Mouse (Mus musculus) midbrain, embryonic 16.5 days (tissue): Measurements from ENCODE around the gene Adgrl4. TPM values are rescaled to one million over a fixed set of nuclear protein-coding genes. Genes with fewer than 3 reads are reported as not detected.

Experiments
- ATAC-seq: fragments of 200-750 bp; cut with Nextera tagmentation; 2 replicates; pipeline ENCODE4 v1.8.0; 2017; ENCODE audit warnings: moderate TSS enrichment
- H3K27ac ChIP-seq: fragments of 300-500 bp; sonication (generic); 2 replicates; pipeline ENCODE4 v1.5.1; 2014; ENCODE audit warnings: mild to moderate bottlenecking, low read length, mixed read lengths
- H3K27me3 ChIP-seq: fragments of 300-500 bp; sonication (generic); 2 replicates; pipeline ENCODE4 v1.6.1; 2014; ENCODE audit warnings: low read depth, low read length, mixed read lengths; ENCODE audit not compliant: control insufficient read depth, insufficient read depth
- H3K36me3 ChIP-seq: fragments of 300-500 bp; sonication (generic); 2 replicates; pipeline ENCODE4 v1.6.1; 2014; ENCODE audit warnings: mild to moderate bottlenecking, low read length, moderate library complexity, mixed read lengths; ENCODE audit not compliant: control insufficient read depth, insufficient read depth
- H3K4me1 ChIP-seq: fragments of 300-500 bp; sonication (generic); 2 replicates; pipeline ENCODE4 v1.6.1; 2014; ENCODE audit warnings: mild to moderate bottlenecking, low read length, mixed read lengths; ENCODE audit not compliant: control insufficient read depth, insufficient read depth
- H3K4me2 ChIP-seq: fragments of 300-500 bp; sonication (generic); 2 replicates; pipeline ENCODE4 v1.6.1; 2014; ENCODE audit warnings: mild to moderate bottlenecking, low read length, mixed read lengths
- H3K4me3 ChIP-seq: fragments of 300-500 bp; sonication (generic); 2 replicates; pipeline ENCODE4 v1.5.1; 2014; ENCODE audit warnings: low read depth, mild to moderate bottlenecking, low read length, moderate library complexity, mixed read lengths
- H3K9ac ChIP-seq: fragments of 300-500 bp; sonication (generic); 2 replicates; pipeline ENCODE4 v1.6.1; 2014; ENCODE audit warnings: low read depth, low read length, mixed read lengths
- H3K9me3 ChIP-seq: fragments of 300-500 bp; sonication (generic); replicated peaks from 2 replicates; pipeline ENCODE4 v1.6.1; 2014; ENCODE audit warnings: mild to moderate bottlenecking, low read length, mixed read lengths; ENCODE audit not compliant: control insufficient read depth, poor library complexity, severe bottlenecking
- WGBS: fragments of 180-500 bp; shearing (Covaris S2); extraction: QIAGEN DNeasy Blood & Tissue Kit; methylation state at CpG from one replicate; pipeline ENCODE4 v1.1.7; 2014; 5-methylcytosine and 5-hydroxymethylcytosine counted together
- polyA plus RNA-seq: library from polyadenylated mRNA; unstranded; fragments of >200 nt; fragmentation: Nextera tagmentation; extraction: Ambion mirVana; gene quantifications from 2 replicates; pipeline ENCODE4 v1.2.1, GENCODE M21; 2015

The Adgrl4 gene
- polyA plus RNA-seq, 1 experiment from 2014 or later: 15.9 TPM

DNA sequence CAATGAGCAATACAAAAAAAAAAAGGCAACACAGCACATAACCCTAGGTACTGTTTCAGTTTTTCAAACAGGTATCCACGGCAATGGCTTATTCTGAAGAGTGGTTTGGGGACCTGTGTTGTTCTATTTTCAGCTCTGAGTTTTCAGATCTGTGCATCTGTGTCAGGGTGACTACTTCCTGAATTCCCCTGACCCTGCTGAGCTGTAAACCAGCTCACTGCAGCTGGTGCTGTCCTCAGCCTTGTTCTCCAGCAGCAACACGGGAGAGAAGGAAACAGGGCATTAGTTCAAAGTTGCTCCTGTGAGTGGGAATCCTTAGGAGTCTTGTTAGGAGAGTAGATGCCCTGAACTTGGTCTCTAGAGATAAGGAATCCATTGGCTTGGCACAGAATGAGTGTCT is 119.4 kb downstream of the Adgrl4 start:
- H3K4me2 ChIP-seq: no peak overlapping the region
- no peaks in the 10 kb centered on the region for H3K36me3 ChIP-seq
- H3K9me3 ChIP-seq: no peaks in the 10 kb centered on the region
- 81% methylated on average over 2 of the region's 2 CpGs for WGBS
- no peak overlapping the region for H3K27ac ChIP-seq
- H3K9ac ChIP-seq: no peak overlapping the region
- no peak for ATAC-seq
- no peaks in the 10 kb centered on the region for H3K27me3 ChIP-seq
- no peak overlapping the region for H3K4me3 ChIP-seq
- H3K4me1 ChIP-seq: no peaks in the 10 kb centered on the region

DNA sequence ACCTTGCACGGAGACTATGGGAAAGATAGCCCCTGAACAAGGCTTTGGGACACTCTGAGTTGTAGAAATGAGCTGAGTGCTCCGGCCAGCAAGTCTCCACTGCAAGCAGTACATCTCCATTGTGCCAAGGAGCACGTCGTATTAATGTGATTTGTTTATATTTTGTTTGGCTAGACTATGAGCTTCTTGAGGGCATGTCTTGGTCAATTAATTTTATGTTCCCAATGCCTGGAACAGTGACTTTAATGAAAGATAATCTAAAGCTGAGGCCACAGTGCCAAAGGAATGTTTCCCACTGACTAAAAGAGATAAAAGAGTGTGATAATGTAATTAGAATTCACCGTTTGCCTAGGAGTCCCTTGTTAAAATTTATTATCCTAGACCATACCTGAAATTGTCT is 119.9 kb downstream of the Adgrl4 start:
- no peak overlapping the region for H3K27ac ChIP-seq
- no peaks in the 10 kb centered on the region for H3K36me3 ChIP-seq
- H3K4me3 ChIP-seq: no peak overlapping the region
- H3K27me3 ChIP-seq: no peaks in the 10 kb centered on the region
- no peaks in the 10 kb centered on the region for H3K9me3 ChIP-seq
- ATAC-seq: no peak
- no peak overlapping the region for H3K9ac ChIP-seq
- H3K4me2 ChIP-seq: no peak overlapping the region
- WGBS: 83% methylated on average over 5 of the region's 5 CpGs
- H3K4me1 ChIP-seq: no peaks in the 10 kb centered on the region

DNA sequence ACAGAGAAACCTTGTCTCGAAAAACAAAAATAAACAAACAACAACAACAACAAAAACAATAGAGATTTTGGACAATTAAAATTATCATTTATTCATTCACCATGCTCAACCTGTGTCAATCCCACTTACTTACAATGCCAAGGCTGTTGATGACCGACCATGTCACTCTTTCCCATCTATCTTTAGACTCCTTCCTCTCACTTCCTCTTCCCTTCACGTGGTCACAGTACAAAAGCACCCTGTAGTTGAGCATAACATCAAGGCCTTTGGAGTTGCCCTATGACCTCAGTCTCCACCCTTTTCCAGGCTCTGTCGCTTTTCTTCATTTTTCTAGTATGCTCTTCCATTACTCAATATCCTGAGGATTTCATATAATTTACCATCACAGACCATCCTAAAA is 120.7 kb downstream of the Adgrl4 start:
- Histone ChIP-seq H3K36me3 (no peaks in the 10 kb centered on the region), H3K4me2 (no peak overlapping the region), H3K27ac (no peak overlapping the region), H3K9ac (no peak overlapping the region), H3K4me1 (no peaks in the 10 kb centered on the region), H3K27me3 (no peaks in the 10 kb centered on the region), H3K4me3 (no peak overlapping the region), H3K9me3 (no peaks in the 10 kb centered on the region)
- WGBS: 76% methylated on average over 4 of the region's 4 CpGs
- no peak for ATAC-seq

DNA sequence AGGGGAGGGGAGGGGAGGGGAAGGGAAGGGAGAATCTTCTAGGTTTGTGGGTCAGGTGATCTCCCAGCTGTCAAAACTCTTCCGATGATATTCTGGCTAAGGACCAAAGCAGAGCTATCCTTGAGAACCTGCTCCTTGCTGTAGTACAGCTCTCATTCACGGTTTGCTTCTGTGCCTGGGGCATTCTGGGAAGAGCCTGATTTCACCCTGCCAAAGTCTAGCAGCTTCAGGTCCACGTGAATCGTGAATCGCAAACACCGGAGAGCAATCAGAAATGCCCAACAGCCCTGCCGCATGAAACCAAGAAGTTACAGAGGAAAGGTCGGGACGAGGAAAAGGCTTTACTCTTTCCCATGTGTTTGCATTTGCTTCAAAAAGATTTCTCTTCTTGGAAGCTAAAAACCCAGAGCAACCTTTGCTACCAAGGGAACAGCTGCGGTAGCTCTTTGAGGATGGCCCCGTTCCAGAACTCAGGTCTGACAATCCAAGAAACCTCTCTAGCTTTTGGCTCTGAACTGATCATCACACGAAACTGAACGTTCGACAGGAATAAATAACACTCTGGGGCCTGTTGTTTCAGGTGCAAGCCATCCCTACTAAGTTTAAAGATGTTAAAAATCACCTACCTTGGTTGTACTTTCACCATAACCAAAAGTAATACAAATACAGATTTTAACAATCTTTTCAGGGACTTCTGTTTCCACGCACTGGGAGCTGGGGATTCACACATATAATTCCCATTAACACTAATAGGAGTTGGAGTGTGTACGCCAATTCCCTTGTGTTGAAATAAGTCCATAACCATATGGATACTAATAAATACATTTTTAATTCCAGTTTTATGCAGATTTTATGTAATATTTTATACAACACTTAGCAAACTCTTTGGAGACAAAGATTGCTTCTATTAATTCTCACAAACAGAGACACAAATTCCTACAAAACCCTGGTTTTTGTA is 128.3 kb downstream of the Adgrl4 start:
- Histone ChIP-seq H3K27ac (no peak overlapping the region), H3K27me3 (no peaks in the 10 kb centered on the region), H3K36me3 (no peaks in the 10 kb centered on the region), H3K9ac (no peak overlapping the region), H3K9me3 (no peaks in the 10 kb centered on the region), H3K4me3 (no peak overlapping the region), H3K4me2 (0 out of 2 replicates have a peak overlapping the region, but pooled peaks have one; percentile 9), H3K4me1 (peaks cover 5% of the 10 kb centered on the region)
- no peak; the same call in 1 of the 2 replicates for ATAC-seq
- 67% methylated on average over 16 of the region's 16 CpGs for WGBS

DNA sequence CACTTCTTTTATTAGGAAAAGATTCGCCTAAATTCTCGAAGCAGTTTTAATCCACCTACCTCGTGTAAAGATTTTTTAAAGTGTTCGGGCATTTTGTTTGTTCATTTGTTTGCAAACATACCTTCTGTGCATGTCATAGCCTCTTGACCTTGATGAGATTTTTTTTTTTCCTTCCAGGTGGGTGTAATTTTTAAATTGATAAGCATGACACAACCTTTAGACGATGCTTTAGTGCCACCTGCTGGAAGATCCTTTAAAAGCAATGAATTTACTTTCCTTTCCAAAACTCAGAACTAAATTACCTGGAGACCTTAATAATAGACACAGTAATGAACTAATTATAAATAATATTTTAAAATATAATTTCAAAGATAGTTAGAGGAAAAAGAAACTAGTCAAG is 128.9 kb downstream of the Adgrl4 start:
- no peak overlapping the region for H3K4me3 ChIP-seq
- WGBS: 42% methylated on average over 5 of the region's 5 CpGs
- no peak overlapping the region for H3K9ac ChIP-seq
- H3K27ac ChIP-seq: no peak overlapping the region
- peaks cover 5% of the 10 kb centered on the region for H3K4me1 ChIP-seq
- ATAC-seq: no peak
- H3K4me2 ChIP-seq: no peak overlapping the region
- no peaks in the 10 kb centered on the region for H3K27me3 ChIP-seq
- H3K9me3 ChIP-seq: no peaks in the 10 kb centered on the region
- H3K36me3 ChIP-seq: no peaks in the 10 kb centered on the region

DNA sequence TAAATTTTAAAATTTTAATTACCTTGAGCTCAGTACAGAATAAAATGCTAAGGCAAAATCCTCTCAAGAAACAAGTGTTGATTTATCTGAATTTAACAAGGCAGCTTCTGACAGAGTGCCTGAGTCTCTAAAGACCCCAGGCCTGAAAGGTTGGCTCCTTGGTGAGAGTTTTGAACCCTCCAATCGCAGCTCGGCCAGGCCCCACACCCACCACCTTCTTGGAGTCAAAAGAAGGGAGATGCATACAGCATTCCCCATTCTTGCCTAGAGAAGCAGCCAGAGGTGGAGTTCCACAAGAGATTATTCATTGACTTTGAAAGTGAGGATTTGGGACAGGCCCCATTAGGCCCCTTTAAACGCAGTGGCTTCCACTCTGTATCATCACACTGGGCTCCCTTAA is 129.9 kb downstream of the Adgrl4 start:
- Histone ChIP-seq H3K9me3 (no peaks in the 10 kb centered on the region), H3K36me3 (no peaks in the 10 kb centered on the region), H3K4me1 (peaks cover 5% of the 10 kb centered on the region), H3K27ac (no peak overlapping the region), H3K4me3 (no peak overlapping the region), H3K27me3 (no peaks in the 10 kb centered on the region), H3K9ac (no peak overlapping the region), H3K4me2 (no peak overlapping the region)
- WGBS: 5% methylated on average over 3 of the region's 3 CpGs
- ATAC-seq: no peak

DNA sequence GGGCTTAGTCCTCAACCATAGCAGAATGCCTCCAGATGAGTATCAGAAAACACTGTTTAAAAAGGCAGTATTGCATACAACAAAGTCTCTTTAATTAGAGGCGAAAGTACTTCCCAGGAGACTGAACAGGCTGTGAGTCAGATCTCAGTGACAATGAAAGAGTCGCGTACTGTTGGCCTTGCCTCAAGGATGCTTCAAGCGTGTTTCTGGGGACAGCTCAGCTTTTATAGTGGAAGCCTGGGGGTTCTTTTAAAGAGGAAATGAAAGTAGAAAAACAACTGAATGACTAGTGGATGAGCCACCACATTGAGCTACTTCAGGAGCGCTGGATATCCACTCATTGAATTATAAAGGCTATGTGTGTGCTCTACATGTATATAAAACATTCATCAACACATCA is 134.4 kb downstream of the Adgrl4 start:
- H3K4me3 ChIP-seq: no peak overlapping the region
- H3K9ac ChIP-seq: no peak overlapping the region
- H3K27me3 ChIP-seq: no peaks in the 10 kb centered on the region
- no peak overlapping the region for H3K27ac ChIP-seq
- H3K36me3 ChIP-seq: no peaks in the 10 kb centered on the region
- H3K4me1 ChIP-seq: no peaks in the 10 kb centered on the region
- no peaks in the 10 kb centered on the region for H3K9me3 ChIP-seq
- WGBS: 85% methylated on average over 5 of the region's 5 CpGs
- H3K4me2 ChIP-seq: no peak overlapping the region
- no peak for ATAC-seq

DNA sequence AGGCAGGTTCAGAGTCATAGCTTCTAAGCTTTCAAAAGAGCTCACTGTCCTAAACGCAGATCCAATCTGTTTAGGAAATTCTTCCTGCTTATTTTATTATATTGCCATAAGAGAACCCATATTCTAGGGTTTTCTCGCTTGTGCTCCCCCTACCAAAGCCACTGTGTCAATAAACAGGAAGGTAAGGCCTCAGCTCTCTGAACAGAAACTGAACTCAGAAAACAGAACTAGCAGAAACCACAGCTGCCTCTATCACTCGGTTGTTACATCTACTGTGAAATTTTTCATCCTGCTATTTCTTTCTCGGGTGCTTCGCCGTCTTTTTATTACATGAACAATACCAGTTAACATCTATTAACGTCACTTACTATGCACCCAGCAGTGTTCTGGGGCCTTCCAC is 137.6 kb downstream of the Adgrl4 start:
- Histone ChIP-seq H3K4me3 (no peak overlapping the region), H3K4me2 (no peak overlapping the region), H3K9me3 (no peaks in the 10 kb centered on the region), H3K9ac (no peak overlapping the region), H3K4me1 (no peaks in the 10 kb centered on the region), H3K36me3 (no peaks in the 10 kb centered on the region), H3K27ac (no peak overlapping the region), H3K27me3 (no peaks in the 10 kb centered on the region)
- WGBS: 67% methylated on average over 7 of the region's 7 CpGs
- ATAC-seq: no peak

DNA sequence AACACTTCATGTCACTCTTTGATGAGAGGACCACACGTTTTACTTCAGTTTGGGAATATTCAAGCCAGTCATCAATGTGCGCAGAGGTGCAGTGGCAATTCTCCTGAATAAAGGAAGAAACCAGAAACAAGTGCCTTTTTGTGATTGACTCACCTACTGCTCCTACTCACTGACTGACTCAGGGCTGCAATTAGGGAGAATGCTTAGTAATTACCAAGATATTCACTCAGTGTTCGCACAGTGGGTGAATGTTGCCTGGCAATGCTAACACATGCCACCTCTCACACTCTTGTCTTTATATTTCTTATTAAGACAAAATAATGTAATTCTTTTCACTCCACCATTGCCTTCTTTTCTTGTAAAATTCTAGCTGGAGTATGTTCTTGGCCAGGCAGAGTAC is 138.5 kb downstream of the Adgrl4 start:
- no peak for ATAC-seq
- Histone ChIP-seq H3K4me2 (no peak overlapping the region), H3K4me3 (no peak overlapping the region), H3K27ac (no peak overlapping the region), H3K27me3 (no peaks in the 10 kb centered on the region), H3K4me1 (no peaks in the 10 kb centered on the region), H3K36me3 (no peaks in the 10 kb centered on the region), H3K9ac (no peak overlapping the region), H3K9me3 (no peaks in the 10 kb centered on the region)
- WGBS: 75% methylated on average over 3 of the region's 3 CpGs
